Mouse (Mus musculus) fat pad, adult 2 months (tissue): ENCODE results near the gene Trim28.
A peak's percentile ranks its signal among the peaks of the same experiment; 100 is the strongest.

Source experiments
- DNase-seq: peaks from one replicate; pipeline ENCODE4 v3.0.0-alpha.2; 2011; ENCODE audit warnings: low read depth, low spot score; ENCODE audit errors: extremely low read depth

Trim28 gene

DNA sequence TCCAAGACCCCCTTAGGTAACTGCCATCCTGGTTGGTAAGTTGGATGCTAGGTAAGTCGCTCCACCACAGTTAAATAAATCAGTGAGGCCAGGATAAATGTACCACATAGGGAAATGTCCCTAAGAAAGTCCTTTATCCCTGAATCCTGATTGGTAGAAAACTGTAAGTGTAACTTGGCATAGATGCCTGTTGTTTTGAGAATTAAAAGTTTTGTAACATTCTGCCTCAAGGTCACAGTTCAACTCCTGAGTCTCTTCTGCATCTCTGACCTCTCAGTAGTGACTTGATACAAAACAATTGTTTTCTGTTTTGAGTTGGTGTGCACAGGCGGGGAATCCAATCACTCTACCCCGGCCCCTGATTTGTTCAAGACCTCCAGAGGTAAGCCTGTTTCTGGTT, at the start of gene Trim28:
Gene Trim28 (plus strand): TSS at position 264 of the 400 bp plus-strand sequence.
- DNase-seq, result no peak

DNA sequence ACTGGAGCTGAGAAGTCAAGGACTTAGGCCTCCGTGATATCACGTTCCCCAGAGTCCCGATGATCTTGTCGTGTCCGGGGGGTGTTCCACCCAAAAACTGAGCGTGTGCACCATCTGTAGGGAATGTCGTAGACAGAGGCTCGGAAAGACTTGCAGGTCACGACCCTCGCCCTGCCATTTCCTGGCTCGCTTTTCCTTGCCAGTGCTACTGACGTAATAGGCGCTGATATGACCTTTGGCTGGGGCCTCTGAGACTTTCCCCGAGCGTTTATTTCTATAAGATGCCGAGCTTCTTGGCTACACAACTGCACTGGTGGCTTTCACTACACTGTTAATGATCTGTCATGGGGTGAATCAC, 49.1 kb upstream of the Trim28 start:
- DNase-seq, result no peak

GRCm38 (mm10) chr7:12954896-12955295, 44.0 kb upstream of the Trim28 start:
- DNase-seq, result no peak

- DNase-seq, result no peak
Observed at GRCm38 (mm10) chr7:12957511-12957910, 41.4 kb upstream of the Trim28 start.

DNA sequence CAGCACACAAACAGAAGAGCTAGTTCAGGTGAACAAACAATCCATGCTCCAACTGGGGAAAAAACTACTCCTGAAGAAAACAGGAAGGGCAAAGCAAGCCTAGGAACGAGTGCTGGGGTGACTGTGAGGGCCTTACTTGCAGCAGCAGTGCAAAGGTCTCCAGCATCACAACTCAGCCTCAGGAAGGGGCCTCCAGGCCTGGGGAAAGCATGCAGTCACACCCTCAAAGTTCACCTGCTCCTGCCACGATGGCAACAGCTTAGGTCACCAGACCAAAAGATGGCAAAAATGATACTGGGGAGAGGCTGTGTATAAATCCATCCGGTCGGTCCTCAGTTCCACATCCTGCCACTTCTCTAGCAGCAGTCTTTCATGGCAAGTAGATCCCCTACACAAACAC, 40.0 kb upstream of the Trim28 start:
- DNase-seq, result no peak

DNA sequence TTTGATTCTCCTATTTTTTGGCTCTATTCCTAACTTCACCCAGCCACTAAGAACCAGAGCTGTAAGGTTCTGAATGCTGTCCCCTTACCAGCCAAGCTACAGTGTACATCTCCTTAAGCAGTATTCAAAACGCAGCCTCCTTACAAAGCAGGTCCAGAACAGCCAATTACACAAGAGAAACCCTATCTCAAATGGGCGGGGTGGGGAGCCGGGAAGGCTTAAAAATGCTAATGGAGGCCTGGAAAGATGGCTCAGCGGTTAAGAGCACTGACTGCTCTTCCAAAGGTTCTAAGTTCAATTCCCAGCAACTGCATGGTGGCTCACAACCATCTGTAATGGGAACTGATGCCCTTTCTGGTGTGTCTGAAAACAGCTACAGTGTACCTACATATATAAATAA, 39.2 kb upstream of the Trim28 start:
- DNase-seq, result no peak

DNA sequence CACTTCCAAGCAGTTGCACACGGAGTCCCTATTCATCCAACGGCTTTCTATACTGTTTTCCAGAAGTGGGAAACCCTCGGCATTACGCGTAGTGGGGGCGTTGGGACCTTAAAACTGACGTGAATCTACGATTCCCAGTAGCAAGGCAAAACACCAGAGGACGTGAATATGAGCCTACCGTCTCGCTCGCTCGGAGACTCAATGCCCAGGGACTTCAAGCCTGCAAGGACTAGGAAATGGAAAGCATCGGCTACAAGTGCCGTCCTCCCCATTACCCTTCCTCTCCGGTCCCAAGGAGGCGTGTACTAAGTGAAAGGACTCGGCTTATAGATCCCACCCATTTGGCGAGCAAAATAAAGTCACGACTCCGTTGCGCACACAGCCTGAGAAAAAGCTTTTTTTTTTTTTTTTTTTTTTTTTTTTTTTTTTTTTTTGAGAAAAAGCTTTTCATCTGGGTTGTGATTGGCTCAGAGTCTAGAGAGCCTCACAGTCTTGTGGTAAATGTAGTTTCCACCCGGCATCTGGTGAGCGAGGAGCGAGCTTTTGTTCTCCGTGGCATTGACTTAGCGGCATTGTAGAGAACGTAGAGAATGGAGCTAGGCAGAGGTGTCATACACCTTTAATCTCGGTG, 37.3 kb upstream of the Trim28 start:
- DNase-seq, result peak; percentile 39

GRCm38 (mm10) chr7:12965678-12966091, 33.2 kb upstream of the Trim28 start, which contains the start of gene Zfp324:
TSS of gene Zfp324 (plus strand) at chr7:12965838.
- DNase-seq, result peak; percentile 33

DNA sequence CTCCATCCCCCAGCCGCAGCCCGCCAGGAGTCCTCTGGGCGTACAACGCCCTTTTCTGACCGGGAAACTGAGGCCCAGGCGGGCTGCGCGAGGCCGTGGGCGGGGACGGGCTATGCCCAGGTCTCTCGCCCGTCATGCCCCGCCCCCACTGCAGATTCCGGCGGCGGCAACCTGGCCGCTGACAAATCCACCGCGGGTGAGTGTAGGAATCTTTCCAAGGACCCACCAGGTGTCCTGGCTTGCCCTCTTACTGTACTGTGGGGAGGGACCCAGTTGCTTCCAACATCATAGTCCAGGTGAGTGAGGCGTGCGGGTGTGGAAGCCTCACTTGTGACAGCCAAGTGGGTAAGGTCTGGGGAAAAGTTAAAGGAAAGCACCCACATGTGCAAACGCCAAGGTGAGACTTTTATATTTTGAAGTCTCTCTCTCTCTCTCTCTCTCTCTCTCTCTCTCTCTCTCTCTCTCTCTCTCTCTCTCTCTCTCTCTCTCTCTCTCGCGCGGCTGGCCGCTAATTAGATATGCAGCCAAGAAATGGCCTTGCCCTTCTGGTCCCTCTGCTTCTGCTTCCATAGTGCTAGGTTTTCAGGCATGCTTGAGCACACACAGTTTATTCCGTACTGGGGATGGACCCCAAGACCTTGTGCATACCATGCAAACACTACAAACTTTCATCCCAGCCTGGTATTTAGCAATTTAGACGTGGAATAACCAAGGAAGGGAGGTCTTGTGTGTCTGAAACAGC, 32.6 kb upstream of the Trim28 start:
- no peak for DNase-seq

DNA sequence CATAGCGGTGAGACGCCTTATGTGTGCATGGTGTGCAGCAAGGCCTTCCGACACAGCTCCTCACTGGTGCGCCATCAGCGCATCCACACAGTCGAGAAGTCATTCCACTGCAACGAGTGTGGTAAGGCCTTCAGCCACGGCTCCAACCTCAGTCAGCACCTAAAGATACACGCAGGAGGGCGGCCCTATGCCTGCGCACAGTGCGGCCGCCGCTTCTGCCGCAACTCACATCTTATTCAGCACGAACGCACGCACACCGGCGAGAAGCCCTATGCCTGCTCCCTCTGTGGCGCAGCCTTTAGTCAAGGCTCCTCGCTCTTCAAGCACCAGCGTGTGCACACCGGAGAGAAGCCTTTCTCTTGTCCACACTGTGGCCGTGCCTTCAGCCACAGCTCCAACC, 28.0 kb upstream of the Trim28 start:
- no peak for DNase-seq

GRCm38 (mm10) chr7:12977682-12978389, 21.1 kb upstream of the Trim28 start, which contains the start of gene Zfp446:
TSS of gene Zfp446 (plus strand) at chr7:12977848.
- DNase-seq, result peak; percentile 58

DNA sequence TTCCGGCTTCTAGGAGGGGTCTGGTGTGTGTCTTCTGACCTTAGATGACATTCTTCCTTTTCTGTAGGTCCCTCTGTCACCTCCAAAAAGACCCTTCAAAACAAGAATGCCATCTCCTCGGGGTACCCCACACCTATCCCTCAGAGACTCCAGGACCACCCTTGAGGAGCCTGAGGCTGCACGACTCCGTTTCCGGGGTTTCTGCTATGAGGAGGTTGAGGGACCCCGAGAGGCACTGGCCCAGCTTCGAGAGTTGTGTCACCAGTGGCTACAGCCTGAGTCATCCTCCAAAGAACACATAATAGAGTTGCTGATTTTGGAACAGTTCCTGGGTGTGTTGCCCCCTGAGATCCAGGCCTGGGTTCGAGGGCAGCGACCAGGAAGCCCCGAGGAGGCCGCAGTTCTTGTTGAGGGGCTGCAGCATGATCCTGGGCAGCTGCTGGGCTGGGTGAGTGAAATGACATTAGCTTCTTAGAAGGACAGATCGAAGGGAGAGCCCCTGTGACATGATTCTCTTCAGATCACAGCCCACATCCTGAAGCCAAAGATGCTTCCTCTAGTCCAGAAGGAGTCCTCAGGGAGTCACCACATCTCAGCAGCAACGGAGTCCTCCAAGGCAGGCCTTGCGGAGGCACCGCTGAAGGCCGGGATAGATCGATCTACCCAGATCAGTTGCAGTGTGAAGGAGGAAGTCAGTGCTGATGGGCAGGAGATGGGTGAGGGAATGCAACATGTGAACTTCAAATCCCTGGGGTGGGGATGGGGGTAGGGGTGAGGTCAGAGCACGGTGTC, 19.8 kb upstream of the Trim28 start:
- DNase-seq, result no peak

GRCm38 (mm10) chr7:12979776-12980175, 19.1 kb upstream of the Trim28 start:
- no peak for DNase-seq

- no peak for DNase-seq
Observed at GRCm38 (mm10) chr7:12980291-12980690, 18.6 kb upstream of the Trim28 start.

- DNase-seq, result no peak
Observed at GRCm38 (mm10) chr7:12985724-12986123, 13.2 kb upstream of the Trim28 start.

GRCm38 (mm10) chr7:12986906-12987305, 12.0 kb upstream of the Trim28 start:
- DNase-seq, result no peak

DNA sequence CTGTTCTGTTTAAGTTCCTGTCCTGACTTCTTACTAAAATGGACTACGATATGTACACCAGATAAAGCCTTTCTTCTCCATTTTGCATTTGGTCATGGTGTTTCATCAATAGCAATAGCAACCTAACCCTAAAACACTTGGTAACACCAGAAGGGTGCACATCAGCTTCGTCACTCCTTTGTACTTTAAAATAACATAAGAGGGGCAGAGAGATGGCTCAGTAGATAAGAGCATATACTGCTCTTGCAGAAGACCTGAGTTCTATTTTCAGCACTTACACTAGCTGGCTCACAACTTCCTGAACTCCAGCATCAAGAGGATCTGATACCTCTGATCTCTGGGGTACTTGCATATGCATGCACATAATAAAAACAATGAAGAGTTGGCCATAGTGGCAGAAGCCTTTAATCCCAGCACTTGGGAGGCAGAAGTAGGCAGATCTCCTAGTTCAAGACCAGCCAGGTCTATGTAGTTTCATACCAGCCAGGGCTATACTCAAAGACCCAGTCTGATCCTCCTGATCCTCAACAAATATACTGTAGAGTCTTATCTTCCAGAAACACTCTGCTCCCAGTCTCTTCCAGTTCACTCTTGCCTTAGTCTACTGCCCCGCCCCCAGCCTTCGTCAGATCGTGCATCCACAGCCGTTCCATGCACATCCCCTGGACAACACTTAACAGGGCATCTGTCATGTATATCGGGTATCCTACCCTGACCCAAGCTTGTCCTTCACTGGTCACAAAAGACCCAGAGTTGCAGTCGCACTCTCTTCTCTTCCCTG, 11.3 kb upstream of the Trim28 start:
- DNase-seq, result no peak

DNA sequence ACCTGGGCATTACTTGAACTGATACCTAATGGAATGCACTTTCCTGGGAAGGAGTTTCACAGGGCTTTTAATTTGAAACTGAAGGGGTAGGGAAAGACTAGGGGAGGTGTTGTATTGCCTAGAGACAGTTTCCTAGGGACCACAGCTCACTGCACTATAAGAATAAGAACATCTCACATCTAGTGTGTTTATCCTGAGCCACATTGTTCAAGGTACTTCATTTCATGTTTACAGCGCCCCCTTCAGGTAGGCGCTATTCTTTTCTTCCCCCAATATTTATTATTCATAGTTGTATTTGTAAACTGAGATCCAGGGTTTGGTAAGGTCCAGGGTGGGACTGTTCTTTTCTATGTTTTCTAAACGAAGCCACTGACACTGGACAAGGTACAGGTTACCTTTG, 6.7 kb upstream of the Trim28 start:
- no peak for DNase-seq

GRCm38 (mm10) chr7:12993148-12993547, 5.8 kb upstream of the Trim28 start:
- DNase-seq, result no peak

DNA sequence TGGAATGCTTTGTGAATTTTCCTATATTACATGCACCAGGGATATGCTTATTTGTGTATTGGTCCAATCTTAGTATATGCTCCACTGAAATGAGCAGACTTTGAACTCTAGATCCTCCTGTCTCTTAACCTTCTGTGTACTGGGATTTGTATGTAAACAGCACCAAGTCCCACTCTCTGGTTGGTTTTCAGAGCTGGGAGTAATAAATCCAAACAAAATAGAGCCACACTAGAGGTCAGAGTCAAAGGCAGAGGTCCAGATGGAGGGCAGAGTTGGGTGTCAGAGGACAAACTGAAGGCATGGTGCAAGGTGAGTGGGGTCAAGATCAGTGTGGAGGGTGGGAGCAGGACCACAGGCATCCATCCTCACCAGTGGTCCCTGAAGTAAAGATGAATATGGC, 3.1 kb upstream of the Trim28 start:
- no peak for DNase-seq
